Mouse (Mus musculus) kidney, postnatal 4 days (tissue): Measurements from ENCODE around the gene Ccser1.

Experiments used
- DNase-seq, 2 experiments: peaks; one replicate each; pipeline ENCODE4 v3.0.0; 2021; ENCODE audit warnings: mixed read lengths in 2 of 2

Gene Ccser1

DNA sequence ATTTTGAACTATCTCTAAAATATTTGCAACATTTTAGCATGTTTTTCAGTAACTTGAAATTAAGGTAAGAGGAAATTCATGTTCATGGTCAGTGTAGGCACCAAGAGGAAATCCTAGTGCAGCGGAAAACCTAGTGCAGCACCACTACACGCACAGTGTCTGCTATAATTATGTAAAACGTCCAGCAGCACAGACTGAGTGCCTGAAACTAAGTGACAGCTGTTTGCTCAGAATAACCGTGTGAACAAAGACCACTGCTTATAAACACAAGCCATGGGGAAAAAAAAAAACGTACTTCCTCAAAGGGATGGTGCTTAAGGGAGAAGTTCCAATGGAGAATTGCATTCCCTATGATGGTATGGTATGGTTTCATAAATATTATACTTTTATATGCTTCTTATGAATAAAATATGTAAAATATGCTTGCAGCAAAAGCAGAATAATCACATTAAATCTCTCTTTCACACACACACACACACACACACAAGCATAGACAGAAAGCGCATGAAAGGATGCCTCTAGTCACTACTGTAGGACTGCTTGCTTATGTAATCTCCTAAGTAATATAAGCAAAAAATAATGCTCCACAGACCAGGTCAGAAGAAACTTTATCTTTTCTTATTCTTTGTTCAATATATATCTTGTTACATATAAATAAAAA lies 886.4 kb downstream of the Ccser1 start:
- DNase-seq, result no peak

DNA sequence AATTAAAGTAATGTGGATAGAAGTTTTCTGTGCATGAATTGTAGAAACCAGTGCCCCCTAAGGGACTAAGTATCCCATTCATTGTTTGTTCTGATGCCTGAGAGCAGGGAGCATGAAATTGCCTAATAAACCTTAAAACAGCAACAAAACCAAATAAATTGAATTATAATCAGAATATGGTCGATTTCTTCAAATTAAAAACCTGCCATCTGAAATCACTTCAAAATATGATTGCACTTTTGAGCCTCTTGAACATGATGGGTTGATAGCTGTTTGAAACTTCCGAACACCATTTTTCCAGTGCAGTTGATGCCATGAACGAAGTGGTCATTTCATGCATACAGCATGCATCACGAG lies 886.9 kb downstream of the Ccser1 start:
- no peak for DNase-seq

DNA sequence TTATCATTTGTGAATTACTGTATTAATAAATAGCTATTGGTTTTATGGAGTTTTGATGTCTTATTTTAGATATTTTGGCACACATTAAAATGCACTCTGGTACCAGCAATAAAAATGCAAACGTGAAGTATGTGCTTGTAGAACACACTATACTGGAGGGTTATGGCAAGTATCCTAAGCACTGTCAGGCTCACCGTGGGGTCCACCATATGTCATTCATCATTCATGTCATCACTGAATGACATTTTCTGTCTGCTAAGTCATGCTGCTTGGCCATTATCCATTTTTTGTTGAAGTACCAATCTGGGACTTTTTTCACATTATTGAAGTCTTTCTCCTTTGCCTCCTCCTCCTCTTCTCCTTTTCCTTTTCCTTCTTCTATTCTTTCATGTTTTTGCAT lies 925.3 kb downstream of the Ccser1 start:
- no peak for DNase-seq

DNA sequence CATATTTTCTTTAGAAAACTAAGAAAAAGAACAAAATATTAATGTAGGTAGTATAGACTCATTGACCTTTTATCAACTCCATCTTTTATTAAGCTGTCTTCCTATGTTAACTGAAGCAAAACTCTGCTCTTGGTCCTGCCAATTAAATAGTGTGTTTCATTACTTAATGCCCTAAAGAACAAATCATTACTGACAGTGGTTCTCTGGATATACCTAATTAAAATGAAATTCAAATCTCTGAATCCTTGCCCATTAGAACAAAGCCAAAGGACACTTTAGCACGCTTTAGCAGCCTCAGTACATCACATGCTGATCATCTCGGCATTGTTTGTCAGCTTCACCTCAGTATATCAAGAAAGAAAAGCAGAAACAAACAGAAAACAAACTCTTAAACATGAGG lies 952.4 kb downstream of the Ccser1 start:
- no peak for DNase-seq

DNA sequence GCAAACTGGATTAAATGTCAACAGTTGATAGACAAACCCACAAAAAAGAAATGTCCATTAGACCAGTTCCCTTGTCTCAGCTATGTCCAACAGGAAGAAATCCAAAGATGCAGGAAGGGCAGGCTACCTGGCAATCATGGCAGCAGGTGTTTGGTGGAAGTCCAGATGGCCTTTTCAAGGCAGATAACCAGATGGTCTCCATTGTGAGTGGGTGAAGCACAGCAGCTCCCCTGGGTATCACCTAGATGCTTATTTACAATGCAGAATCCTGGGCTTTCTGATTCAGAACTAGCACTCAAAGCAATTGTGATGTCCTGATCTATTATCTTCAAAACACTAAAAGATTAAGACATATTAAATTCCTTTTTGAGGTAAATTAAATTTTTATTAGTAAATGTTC lies 980.2 kb downstream of the Ccser1 start:
- DNase-seq, result no peak

DNA sequence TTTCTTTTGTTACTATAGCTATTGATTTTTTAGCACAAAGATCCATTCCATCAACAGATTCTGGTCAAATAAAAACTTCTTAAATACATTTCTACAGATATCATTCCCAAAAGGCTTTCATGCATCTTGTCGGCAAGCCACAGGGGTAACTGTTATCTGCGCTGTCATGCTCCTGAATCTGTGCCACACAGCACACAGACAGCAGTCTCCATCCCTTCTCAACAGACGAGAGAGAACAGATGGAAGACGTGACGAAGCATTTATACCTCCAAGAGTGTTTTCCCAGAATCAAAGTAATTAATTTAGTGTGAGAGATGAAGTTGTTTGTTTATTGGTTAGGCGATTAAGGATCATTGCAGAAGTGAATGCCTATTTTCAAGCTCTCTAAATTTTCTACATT lies 982.5 kb downstream of the Ccser1 start:
- no peak for DNase-seq

DNA sequence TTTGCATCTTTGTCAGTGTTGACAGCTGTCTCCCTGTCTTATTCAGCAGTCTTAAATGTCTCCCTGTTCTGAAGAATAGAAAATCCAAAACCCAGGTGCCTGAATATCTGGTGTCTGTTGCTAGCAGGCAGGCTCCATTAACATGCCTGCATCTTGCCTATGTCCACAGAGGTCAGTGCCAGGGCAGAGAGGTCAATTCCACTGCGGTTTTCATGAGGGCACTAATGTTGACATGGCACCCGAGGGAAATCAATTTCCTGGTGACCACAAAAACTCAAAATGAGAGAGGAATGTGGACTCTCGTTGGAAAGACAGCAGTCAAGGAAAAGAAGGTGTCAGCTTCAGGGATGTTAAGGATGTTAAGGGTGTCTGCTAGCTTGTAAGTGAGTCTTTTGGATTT lies 983.7 kb downstream of the Ccser1 start:
- no peak for DNase-seq

DNA sequence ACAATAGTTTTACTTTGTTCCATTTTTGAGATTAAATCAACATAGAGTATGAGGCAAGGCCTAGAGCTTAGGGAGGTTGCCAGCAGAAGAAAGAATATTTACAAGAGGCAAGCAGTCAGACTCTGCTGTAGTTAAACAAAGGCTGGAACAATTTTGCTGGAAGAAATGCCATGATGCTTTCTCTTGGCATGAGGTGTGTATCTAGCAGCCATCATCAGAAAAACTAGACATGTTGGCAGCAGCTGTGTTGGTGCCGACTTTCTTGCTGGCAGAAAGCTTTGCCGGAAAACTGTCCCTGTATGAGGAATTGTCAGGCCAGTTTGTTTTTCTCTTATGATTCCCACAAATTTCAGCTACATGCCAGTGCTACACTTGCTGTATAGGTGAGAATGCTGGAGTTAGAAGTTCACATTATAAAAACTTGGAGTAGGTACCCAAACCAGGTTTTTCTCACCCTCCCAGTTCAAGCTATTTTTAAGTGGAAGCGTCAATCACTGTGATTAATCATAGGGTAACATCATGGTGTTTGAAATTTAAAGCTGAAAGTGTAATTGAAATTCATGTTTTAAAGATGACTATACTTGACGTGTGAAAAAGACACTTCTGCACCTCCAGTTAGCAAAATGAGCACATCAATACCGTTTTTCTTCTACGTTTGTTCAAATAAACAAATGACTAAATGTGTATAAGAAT lies 1016.5 kb downstream of the Ccser1 start:
- DNase-seq, result no peak

DNA sequence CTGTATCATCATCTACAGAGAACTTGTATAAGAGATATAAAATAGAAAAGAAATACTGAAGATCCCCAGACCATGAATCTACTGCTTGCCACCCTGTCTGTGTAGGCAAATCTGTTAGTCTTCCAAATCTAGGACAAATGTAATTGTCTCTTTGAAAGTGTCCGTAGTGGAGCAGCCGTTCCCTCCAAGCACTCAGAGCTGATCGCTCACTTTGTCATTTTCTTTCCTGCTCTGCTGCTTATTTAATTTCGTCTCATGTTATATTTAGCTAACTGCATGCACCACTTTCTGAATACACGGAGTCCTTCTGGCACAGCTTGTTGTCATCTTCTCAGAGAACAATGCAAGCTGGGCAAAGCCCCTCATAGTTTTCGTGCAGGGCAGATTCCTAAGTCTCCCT lies 1018.6 kb downstream of the Ccser1 start:
- no peak for DNase-seq

DNA sequence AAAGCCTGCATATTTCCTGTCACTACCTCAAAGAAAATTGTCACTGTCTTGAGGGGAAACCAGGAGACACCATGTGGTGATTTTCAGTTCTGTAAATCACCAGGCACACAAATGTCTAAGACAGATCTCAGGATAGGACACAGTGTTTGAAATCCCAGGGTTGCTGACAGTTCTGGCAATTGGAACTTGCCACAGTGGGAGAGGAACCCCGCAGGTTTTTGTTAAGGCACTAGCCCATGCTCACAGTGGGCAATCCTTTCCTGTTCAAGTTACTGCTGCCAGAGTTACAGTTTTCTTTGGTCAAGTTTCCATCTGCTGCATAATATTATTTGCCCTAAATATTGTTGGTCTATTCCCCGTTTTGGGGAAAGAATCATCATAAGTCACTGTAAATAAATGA lies 1024.9 kb downstream of the Ccser1 start:
- DNase-seq, result no peak

DNA sequence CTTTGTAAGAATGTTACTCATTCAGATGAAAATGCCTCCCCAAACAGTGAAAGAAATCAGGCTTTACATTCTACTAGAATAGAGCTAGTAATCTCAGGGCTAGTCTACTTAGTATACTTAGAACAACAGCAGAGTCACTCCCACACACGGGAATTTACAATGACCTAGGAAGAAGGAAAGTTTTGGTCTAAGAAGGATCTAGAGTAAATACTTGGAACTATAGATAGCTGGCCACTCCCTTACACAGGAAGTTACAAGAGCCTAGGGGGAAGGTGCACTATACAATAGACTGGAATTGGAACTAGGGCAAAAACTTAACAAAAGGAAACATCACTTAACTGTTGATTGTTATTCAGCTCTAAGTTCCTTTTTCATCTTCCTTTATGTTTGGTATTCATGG lies 1041.7 kb downstream of the Ccser1 start:
- DNase-seq, result no peak

DNA sequence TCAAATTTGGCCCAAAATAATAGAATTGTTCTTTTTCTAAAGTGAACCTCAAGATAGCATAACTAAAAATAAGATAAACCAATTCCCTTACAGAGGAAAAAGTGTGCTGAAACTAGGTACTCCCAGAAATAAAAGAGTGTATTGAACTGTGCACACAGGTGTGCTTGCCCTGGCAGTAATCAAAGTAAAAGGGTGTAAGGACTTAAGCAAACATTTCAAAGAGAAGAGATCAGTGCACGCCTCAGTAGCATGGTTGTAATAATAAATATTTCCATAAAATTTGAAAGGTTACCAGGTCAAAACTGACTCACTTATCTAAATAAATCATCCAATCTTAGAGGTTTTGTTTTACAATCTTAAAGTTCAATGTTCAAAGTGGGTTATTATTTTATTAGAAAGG lies 1083.8 kb downstream of the Ccser1 start:
- DNase-seq, result no peak

DNA sequence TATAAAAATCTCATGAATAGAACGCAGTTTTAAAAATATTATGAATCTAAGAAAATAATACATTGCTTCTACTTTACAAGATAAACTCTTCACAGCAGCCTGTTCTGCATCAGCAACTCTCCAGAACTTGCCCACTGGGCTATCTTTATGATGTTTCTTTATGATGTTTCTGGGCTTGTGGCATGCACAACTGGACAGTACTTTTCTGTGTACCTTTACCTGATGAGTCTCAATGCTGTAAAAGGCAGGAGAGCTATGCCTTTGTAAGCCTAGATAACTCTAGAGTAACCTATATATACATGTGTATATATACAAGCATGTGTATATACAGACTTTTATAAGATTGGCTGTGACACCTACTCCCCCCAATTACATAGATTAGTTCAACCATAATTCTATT lies 1084.4 kb downstream of the Ccser1 start:
- no peak for DNase-seq

DNA sequence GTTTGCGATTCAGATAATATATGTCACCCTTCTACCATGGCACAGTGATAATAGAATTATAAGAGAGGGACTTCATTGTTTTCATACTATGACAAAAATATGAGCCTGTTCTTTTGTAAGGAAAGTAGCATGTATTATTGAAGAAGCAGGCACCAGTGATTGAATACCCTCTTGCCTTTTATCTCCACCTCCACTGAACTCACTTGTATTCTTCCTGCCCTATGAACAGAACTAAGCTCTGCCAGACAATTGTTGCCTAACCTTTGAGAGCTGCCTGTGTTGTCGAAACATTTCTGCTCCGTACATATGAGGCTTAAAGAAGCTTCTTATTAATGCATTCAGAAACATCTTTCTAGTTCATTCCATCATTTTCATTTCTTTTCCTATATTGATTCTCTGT lies 1101.1 kb downstream of the Ccser1 start:
- no peak for DNase-seq

DNA sequence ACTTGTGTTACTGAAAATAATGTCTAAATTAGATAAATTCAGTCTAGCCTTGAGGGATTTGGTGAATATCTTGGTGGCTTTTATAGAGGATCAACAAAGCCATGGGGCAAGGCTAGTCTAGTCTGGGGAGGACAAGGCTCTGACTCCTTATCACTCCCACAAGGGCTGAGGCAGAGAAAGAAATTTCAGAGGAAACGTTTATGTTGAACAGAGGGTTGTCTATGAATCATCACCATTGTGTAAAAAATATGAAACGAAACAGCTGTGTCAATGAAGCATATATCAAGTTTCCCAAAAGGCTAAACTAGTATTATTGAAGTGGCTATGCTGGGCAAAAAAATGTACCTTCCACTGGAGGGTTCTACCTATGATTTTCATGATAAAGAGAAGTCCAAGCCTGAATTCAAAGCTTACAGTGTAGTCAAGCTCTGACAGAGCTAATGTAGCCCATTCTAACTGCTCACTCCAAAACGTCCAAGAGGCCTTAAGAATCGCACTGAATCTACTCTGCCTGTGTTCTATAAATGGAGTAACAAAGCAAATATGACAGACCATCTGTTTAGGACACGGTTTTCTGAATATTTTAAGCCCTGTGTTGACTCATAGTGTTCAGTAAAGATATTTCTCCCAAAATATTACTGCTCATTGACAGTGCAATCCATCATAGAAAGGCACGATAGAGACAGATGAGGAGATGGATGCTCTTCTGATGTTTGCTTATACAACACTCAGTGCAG lies 1121.6 kb downstream of the Ccser1 start:
- DNase-seq, result no peak

DNA sequence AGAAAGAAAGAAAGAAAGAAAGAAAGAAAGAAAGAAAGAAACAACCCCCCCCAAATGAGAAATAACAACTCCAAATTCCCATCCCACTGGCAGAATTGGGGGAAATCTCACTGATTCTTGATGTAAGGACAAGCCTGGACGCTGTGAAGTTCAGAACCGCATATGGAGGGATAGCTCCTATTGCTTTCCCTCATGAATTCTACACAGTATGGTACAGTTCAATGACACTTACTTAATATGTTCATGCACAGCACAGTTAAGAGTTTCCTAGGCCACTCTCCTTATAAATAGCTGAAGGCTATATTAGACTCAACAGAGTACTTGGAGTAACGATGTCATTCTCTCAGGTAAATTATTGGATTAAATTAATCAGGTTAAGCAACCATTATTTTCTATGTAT lies 1138.5 kb downstream of the Ccser1 start:
- DNase-seq, result no peak

DNA sequence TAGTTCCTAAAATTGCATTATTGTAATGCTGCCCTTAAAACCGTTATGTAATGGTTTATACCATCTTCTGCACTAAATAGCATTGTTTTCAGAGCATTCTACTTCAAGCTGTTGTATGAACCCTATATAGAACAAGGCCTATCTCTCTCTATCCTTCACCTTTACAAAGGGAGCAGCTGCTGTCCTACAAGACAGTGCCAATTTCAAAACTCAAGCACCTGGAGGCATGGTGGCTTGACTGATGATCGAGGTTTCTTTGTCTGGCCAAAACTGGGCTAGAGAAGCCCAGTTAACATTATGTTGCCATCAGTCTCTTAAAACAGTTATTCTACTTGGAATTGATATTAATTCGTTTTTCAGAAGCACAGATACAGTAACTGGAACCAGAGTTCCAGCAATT lies 1160.2 kb downstream of the Ccser1 start:
- no peak for DNase-seq

DNA sequence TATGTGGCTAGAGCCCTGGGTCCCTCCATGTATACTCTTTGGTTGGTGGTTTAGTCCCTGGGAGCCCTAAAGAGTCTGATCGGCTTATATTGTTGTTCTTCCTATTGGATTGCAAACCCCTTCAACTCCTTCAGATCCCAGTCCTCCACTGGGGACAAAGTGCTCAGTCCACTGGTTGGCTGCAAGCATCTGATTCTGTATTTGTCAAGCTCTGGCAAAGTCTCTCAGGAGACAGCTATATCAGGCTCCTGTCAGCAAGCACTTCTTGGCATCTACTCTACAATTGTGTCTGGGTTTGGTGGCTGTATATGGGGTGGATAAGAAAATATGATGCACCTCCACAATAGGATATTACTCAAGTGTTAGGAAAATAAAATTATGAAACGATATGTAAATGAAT lies 1187.7 kb downstream of the Ccser1 start:
- no peak for DNase-seq
